Mouse (Mus musculus) hindbrain, embryonic 16.5 days (tissue): ENCODE measurements around the gene Slc25a40. TPM values are rescaled to one million over a fixed set of nuclear protein-coding genes. Genes with fewer than 3 reads are reported as not detected.

Experiments
- ATAC-seq: fragments of 200-750 bp; cut with Nextera tagmentation; 2 replicates; pipeline ENCODE4 v1.8.0; 2017; ENCODE audit warnings: moderate TSS enrichment, moderate library complexity
- H3K27ac ChIP-seq: fragments of 300-500 bp; sonication (generic); 2 replicates; pipeline ENCODE4 v1.5.1; 2014; ENCODE audit warnings: low read depth, mild to moderate bottlenecking, control low read depth, low read length, moderate library complexity
- H3K27me3 ChIP-seq: fragments of 300-500 bp; sonication (generic); replicated peaks from 2 replicates; pipeline ENCODE4 v1.6.1; 2014; ENCODE audit warnings: low read length; ENCODE audit not compliant: control insufficient read depth, insufficient read depth
- H3K36me3 ChIP-seq: fragments of 300-500 bp; sonication (generic); 2 replicates; pipeline ENCODE4 v1.6.1; 2014; ENCODE audit warnings: mild to moderate bottlenecking, low read length, moderate library complexity, mixed read lengths; ENCODE audit not compliant: control insufficient read depth, insufficient read depth
- H3K4me1 ChIP-seq: fragments of 300-500 bp; sonication (generic); 2 replicates; pipeline ENCODE4 v1.6.1; 2014; ENCODE audit warnings: low read depth, low read length; ENCODE audit not compliant: control insufficient read depth, insufficient read depth
- H3K4me2 ChIP-seq: fragments of 300-500 bp; sonication (generic); 2 replicates; pipeline ENCODE4 v1.6.1; 2014; ENCODE audit warnings: mild to moderate bottlenecking, low read length, control low read depth, moderate library complexity
- H3K4me3 ChIP-seq: fragments of 300-500 bp; sonication (generic); 2 replicates; pipeline ENCODE4 v1.5.1; 2014; ENCODE audit warnings: mild to moderate bottlenecking, low read length, control low read depth, moderate library complexity
- H3K9ac ChIP-seq: fragments of 300-500 bp; sonication (generic); 2 replicates; pipeline ENCODE4 v1.6.1; 2014; ENCODE audit warnings: low read depth, mild to moderate bottlenecking, control low read depth, low read length, moderate library complexity
- H3K9me3 ChIP-seq: fragments of 300-500 bp; sonication (generic); 2 replicates; pipeline ENCODE4 v1.6.1; 2014; ENCODE audit warnings: mild to moderate bottlenecking, low read length, moderate library complexity; ENCODE audit not compliant: control insufficient read depth
- WGBS: fragments of 180-500 bp; shearing (Covaris S2); extraction: QIAGEN DNeasy Blood & Tissue Kit; methylation state at CpG from one replicate; pipeline ENCODE4 v1.1.7; 2014; 5-methylcytosine and 5-hydroxymethylcytosine counted together
- polyA plus RNA-seq: library from polyadenylated mRNA; unstranded; fragments of >200 nt; fragmentation: Nextera tagmentation; extraction: Ambion mirVana; gene quantifications from 2 replicates; pipeline ENCODE4 v1.2.1, GENCODE M21; 2015

Gene Slc25a40
- polyA plus RNA-seq, 1 experiment from 2014 or later = 9.0 TPM

DNA sequence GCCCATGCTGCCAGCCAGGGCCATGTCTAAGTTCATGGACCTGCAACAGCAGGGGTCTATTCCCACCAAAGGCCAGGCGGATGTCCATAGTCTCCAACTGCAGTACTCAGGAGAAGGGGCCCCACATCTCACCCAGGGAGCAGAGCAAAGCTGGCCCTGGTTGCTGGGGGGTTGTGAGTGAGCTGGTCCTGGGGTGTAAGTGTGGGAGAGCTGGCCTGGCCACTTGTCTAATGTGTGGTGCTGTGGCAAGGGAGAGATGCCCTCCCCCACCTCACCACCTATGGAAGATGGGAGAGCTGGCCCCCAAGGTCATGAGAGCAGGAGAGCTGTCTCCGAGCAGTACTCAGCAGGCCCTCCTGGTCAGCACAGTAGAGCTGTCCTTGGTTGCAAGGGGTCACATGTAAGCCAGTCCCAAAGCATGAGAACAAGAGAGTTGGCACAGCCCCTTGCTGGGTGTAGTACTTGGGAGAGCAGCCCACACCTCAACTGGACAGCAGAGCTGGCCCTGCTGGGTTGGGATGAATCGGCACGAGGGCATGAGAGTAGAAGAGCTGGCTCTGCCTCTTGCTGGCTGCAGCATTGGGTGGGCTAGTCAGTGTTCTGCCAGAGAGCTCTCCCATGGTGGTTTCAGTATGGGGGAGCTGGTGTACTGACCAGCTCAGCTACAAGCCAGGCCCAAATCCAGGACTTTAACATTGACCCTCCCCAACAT, 65.5 kb downstream of the Slc25a40 start:
- Histone ChIP-seq H3K27me3 (no peaks in the 10 kb centered on the region), H3K4me3 (no peak overlapping the region), H3K4me2 (no peak overlapping the region), H3K9ac (no peak overlapping the region), H3K27ac (no peak overlapping the region), H3K36me3 (no peaks in the 10 kb centered on the region), H3K4me1 (no peaks in the 10 kb centered on the region), H3K9me3 (no peaks in the 10 kb centered on the region)
- WGBS = 41% methylated on average over 4 of the region's 4 CpGs
- peak; percentile 57 for ATAC-seq

DNA sequence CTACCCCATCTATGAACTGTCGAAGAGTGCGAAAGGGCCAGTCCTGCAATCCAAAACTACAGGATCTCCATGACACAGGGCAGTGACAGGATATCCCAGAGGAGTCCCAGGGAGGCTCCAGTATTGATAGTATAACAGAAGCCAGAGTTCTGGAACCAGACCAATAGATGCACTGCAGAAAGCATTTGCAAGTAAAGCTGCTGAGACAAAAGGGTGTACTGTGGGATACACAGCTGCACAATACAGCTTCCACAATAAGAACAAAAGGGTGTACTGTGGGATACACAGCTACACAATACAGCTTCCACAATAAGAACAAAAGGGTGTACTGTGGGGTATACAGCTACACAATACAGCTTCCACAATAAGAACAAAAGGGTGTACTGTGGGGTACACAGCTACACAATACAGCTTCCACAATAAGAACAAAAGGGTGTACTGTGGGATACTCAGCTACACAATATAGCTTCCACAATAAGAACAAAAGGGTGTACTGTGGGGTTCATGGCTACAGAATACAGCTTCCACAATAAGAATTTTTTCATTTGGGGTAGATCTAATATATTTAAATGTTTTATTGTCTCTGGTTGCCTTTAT, 66.1 kb downstream of the Slc25a40 start:
- ATAC-seq = no peak
- Histone ChIP-seq H3K27ac (no peak overlapping the region), H3K9ac (no peak overlapping the region), H3K4me1 (no peaks in the 10 kb centered on the region), H3K9me3 (no peaks in the 10 kb centered on the region), H3K4me2 (no peak overlapping the region), H3K4me3 (no peak overlapping the region), H3K27me3 (no peaks in the 10 kb centered on the region), H3K36me3 (no peaks in the 10 kb centered on the region)
- 22% methylated on average over 2 of the region's 2 CpGs for WGBS

DNA sequence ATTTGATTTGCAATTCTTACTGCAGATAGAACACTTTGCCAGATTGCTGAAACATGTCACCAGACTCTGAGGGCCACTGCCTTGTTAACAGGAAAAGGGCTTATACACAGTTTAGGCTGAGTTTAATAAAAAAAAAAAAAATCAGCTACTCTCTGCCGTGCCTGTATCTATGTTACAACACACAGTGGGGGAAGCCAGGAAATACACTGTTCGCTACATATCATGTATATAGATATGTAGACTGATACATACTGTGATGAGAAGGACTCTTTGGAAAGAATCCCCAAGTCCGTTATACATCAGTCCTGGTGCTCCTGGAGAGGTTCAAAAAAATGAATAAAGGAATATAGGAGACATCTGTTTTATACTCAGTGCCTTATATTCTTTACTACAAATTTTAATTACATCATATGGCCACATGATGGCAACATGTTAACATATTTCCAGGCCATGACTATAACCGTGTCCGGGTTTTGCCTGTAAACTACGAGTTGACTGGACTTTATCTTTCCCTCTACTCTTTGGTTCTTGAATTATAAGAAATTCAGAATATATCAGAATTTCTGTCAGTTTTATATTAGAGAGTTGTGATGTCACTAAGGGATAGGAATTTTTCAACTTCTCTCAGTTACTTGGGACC, 66.9 kb downstream of the Slc25a40 start:
- Histone ChIP-seq H3K4me1 (no peaks in the 10 kb centered on the region), H3K27ac (no peak overlapping the region), H3K4me3 (no peak overlapping the region), H3K9me3 (no peaks in the 10 kb centered on the region), H3K27me3 (no peaks in the 10 kb centered on the region), H3K36me3 (no peaks in the 10 kb centered on the region), H3K4me2 (no peak overlapping the region), H3K9ac (no peak overlapping the region)
- ATAC-seq = peak; percentile 83
- WGBS = 31% methylated on average over 6 of the region's 6 CpGs

DNA sequence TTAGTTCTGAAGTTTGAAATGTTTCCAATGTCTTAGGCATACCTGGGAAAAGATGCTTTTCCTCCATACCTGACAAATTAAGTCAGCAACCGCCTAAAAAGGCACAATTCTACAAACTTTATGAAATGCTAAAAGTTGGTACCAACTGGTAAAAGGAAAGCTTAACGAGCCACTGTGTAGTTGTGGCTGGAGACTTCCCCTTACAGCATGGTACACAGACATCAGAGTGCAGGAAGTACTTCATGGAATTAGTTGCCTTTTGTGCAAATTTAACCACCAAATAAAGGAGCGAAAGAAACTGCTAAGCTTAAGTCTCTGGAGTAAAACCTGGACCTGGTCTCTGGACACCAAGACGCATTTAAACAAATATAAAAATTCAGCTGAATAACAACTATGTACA, 69.1 kb downstream of the Slc25a40 start:
- Histone ChIP-seq H3K4me2 (no peak overlapping the region), H3K9ac (no peak overlapping the region), H3K4me1 (no peaks in the 10 kb centered on the region), H3K27me3 (no peaks in the 10 kb centered on the region), H3K27ac (no peak overlapping the region), H3K36me3 (no peaks in the 10 kb centered on the region), H3K9me3 (no peaks in the 10 kb centered on the region), H3K4me3 (no peak overlapping the region)
- WGBS = 88% methylated on average over 4 of the region's 4 CpGs
- no peak for ATAC-seq

Other genes with a start within 250 kb of the Slc25a40 start
- 44.8 and 46.1 TPM in 2 replicates for gene Adam22, start 54.7 kb upstream of the Slc25a40 start, polyA plus RNA-seq
- 9.1 and 9.6 TPM in 2 replicates for gene Dbf4, start 134 bp upstream of the Slc25a40 start, polyA plus RNA-seq
- 40.7 and 42.0 TPM in 2 replicates for gene Rundc3b, start 200.1 kb downstream of the Slc25a40 start, polyA plus RNA-seq
- 2.2 TPM in 2 replicates for gene Abcb1a, start 237.2 kb downstream of the Slc25a40 start, polyA plus RNA-seq